Mouse (Mus musculus): Measurements from ENCODE around the gene Rps16. TPM values are rescaled to one million over a fixed set of nuclear protein-coding genes. Genes with fewer than 3 reads are reported as not detected.

Gene Rps16
- polyA plus RNA-seq, 1 experiment, result 212 TPM

- no peak overlapping the region for H3K4me3 ChIP-seq (replicated peaks)
- peaks cover 25% of the 10 kb centered on the region for H3K27me3 ChIP-seq (ENCODE audit: control insufficient read depth)
- TF ChIP-seq GATA1 (IDR thresholded peaks at IDR 0.05; ENCODE audit: low read length) (no peak), TAL1 (IDR thresholded peaks at IDR 0.05; ENCODE audit: low read length) (no peak)
- peaks cover 27% of the 10 kb centered on the region for H3K4me1 ChIP-seq (ENCODE audit: control insufficient read depth)
- H3K9me3 ChIP-seq (ENCODE audit: control insufficient read depth, low read length), result no peaks in the 10 kb centered on the region
- H3K36me3 ChIP-seq (ENCODE audit: control insufficient read depth), result peaks cover 6% of the 10 kb centered on the region; the same call in 1 of the 2 replicates
Measured at GRCm38 (mm10) chr7:28368276-28368920, 17.9 kb downstream of the Rps16 start.

GRCm38 (mm10) chr7:28370051-28370450 is 19.6 kb downstream of the Rps16 start:
- H3K9me3 ChIP-seq (ENCODE audit: control insufficient read depth, low read length), result no peaks in the 10 kb centered on the region
- H3K27me3 ChIP-seq (ENCODE audit: control insufficient read depth), result peaks cover 25% of the 10 kb centered on the region
- H3K4me1 ChIP-seq (ENCODE audit: control insufficient read depth), result peaks cover 43% of the 10 kb centered on the region
- TF ChIP-seq GATA1 (IDR thresholded peaks at IDR 0.05; ENCODE audit: low read length) (no peak), TAL1 (IDR thresholded peaks at IDR 0.05; ENCODE audit: low read length) (no peak)
- H3K4me3 ChIP-seq (replicated peaks), result no peak overlapping the region
- H3K36me3 ChIP-seq (ENCODE audit: control insufficient read depth), result peaks cover 6% of the 10 kb centered on the region; the same call in 1 of the 2 replicates

- TF ChIP-seq TAL1 (IDR thresholded peaks at IDR 0.05; ENCODE audit: low read length), result no peak
- TF ChIP-seq GATA1 (IDR thresholded peaks at IDR 0.05; ENCODE audit: low read length), result no peak
- Histone ChIP-seq H3K9me3 (ENCODE audit: control insufficient read depth, low read length) (no peaks in the 10 kb centered on the region), H3K4me1 (ENCODE audit: control insufficient read depth) (peaks cover 53% of the 10 kb centered on the region), H3K36me3 (ENCODE audit: control insufficient read depth) (peaks cover 6% of the 10 kb centered on the region; the same call in 1 of the 2 replicates), H3K4me3 (replicated peaks) (peak overlapping the region; percentile 67), H3K27me3 (ENCODE audit: control insufficient read depth) (peaks cover 25% of the 10 kb centered on the region)
Measured at GRCm38 (mm10) chr7:28370977-28371513, 20.6 kb downstream of the Rps16 start.

GRCm38 (mm10) chr7:28371514-28371989 is 21.1 kb downstream of the Rps16 start:
- TF ChIP-seq GATA1 (IDR thresholded peaks at IDR 0.05; ENCODE audit: low read length) (no peak), TAL1 (IDR thresholded peaks at IDR 0.05; ENCODE audit: low read length) (no peak)
- peaks cover 6% of the 10 kb centered on the region; the same call in 1 of the 2 replicates for H3K36me3 ChIP-seq (ENCODE audit: control insufficient read depth)
- peaks cover 58% of the 10 kb centered on the region for H3K4me1 ChIP-seq (ENCODE audit: control insufficient read depth)

GRCm38 (mm10) chr7:28372251-28373108 is 22.0 kb downstream of the Rps16 start, which contains the start of gene Plekhg2:
TSS of gene Plekhg2 (minus strand) at chr7:28372599.
- TF ChIP-seq TAL1 (IDR thresholded peaks at IDR 0.05; ENCODE audit: low read length) (no peak), GATA1 (IDR thresholded peaks at IDR 0.05; ENCODE audit: low read length) (no peak)
- peaks cover 9% of the 10 kb centered on the region for H3K36me3 ChIP-seq (ENCODE audit: control insufficient read depth)
- H3K27me3 ChIP-seq (ENCODE audit: control insufficient read depth), result peaks cover 25% of the 10 kb centered on the region
- peak within 1 kb of the TSS; percentile 67 for H3K4me3 ChIP-seq (replicated peaks)
- peaks cover 66% of the 10 kb centered on the region for H3K4me1 ChIP-seq (ENCODE audit: control insufficient read depth)
- no peaks in the 10 kb centered on the region for H3K9me3 ChIP-seq (ENCODE audit: control insufficient read depth, low read length)

More at GRCm38 (mm10) chr7:28371514-28371989, 21.1 kb downstream of the Rps16 start:
- Histone ChIP-seq H3K27me3 (ENCODE audit: control insufficient read depth) (peaks cover 25% of the 10 kb centered on the region), H3K4me3 (replicated peaks) (peak overlapping the region; percentile 67), H3K9me3 (ENCODE audit: control insufficient read depth, low read length) (no peaks in the 10 kb centered on the region)

- Histone ChIP-seq H3K4me3 (replicated peaks) (peak overlapping the region; percentile 67), H3K36me3 (ENCODE audit: control insufficient read depth) (peaks cover 12% of the 10 kb centered on the region), H3K27me3 (ENCODE audit: control insufficient read depth) (peaks cover 29% of the 10 kb centered on the region), H3K9me3 (ENCODE audit: control insufficient read depth, low read length) (no peaks in the 10 kb centered on the region), H3K4me1 (ENCODE audit: control insufficient read depth) (peaks cover 72% of the 10 kb centered on the region)
- TF ChIP-seq GATA1 (IDR thresholded peaks at IDR 0.05; ENCODE audit: low read length) (peak; percentile 34; the same call in 1 of the 2 replicates), TAL1 (IDR thresholded peaks at IDR 0.05; ENCODE audit: low read length) (no peak)
Measured at GRCm38 (mm10) chr7:28373131-28373581, 22.7 kb downstream of the Rps16 start.

GRCm38 (mm10) chr7:28373891-28374495 is 23.5 kb downstream of the Rps16 start:
- no peak overlapping the region for H3K4me3 ChIP-seq (replicated peaks)
- H3K4me1 ChIP-seq (ENCODE audit: control insufficient read depth), result peaks cover 81% of the 10 kb centered on the region
- H3K27me3 ChIP-seq (ENCODE audit: control insufficient read depth), result peaks cover 29% of the 10 kb centered on the region
- H3K9me3 ChIP-seq (ENCODE audit: control insufficient read depth, low read length), result no peaks in the 10 kb centered on the region
- no peak for TF ChIP-seq TAL1 (IDR thresholded peaks at IDR 0.05; ENCODE audit: low read length)
- TF ChIP-seq GATA1 (IDR thresholded peaks at IDR 0.05; ENCODE audit: low read length), result no peak
- H3K36me3 ChIP-seq (ENCODE audit: control insufficient read depth), result peaks cover 12% of the 10 kb centered on the region

- Histone ChIP-seq H3K4me3 (replicated peaks) (no peak overlapping the region), H3K36me3 (ENCODE audit: control insufficient read depth) (peaks cover 12% of the 10 kb centered on the region), H3K27me3 (ENCODE audit: control insufficient read depth) (peaks cover 29% of the 10 kb centered on the region), H3K9me3 (ENCODE audit: control insufficient read depth, low read length) (no peaks in the 10 kb centered on the region), H3K4me1 (ENCODE audit: control insufficient read depth) (peaks cover 87% of the 10 kb centered on the region)
- no peak for TF ChIP-seq GATA1 (IDR thresholded peaks at IDR 0.05; ENCODE audit: low read length)
- no peak for TF ChIP-seq TAL1 (IDR thresholded peaks at IDR 0.05; ENCODE audit: low read length)
Measured at GRCm38 (mm10) chr7:28374647-28375046, 24.2 kb downstream of the Rps16 start.
